Mouse (Mus musculus): ENCODE measurements around the gene Camta1. TPM values are rescaled to one million over a fixed set of nuclear protein-coding genes. Genes with fewer than 3 reads are reported as not detected.
"Not testable (repeated sequence)": the region's sequence is repeated elsewhere in the genome, so short reads cannot be mapped to it uniquely, and the experiment has no call there.

Camta1 gene
- polyA plus RNA-seq, 3 experiments from 2014 or later: 39.6 to 58.9 (median 48.7) TPM

DNA sequence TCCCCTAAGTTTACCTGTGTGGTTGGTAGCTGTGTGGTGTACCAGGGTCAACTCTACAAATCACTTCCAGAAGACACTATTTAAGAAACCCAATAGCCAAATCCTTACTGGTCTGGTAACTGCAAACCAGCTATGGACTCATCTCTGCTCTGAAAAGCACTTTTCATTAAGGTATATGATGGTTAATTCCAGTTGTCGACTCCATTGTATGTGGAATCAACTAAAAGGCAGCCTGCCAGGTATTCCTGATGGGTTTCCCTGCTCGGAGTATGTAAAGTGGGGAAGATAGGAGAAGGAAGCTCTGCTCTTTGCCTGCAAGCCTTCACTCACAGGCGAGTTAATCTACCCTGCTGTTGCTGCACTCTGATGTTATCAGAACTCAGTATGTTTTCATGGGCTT lies 815.2 kb downstream of the Camta1 start:
- no peak for ATAC-seq

DNA sequence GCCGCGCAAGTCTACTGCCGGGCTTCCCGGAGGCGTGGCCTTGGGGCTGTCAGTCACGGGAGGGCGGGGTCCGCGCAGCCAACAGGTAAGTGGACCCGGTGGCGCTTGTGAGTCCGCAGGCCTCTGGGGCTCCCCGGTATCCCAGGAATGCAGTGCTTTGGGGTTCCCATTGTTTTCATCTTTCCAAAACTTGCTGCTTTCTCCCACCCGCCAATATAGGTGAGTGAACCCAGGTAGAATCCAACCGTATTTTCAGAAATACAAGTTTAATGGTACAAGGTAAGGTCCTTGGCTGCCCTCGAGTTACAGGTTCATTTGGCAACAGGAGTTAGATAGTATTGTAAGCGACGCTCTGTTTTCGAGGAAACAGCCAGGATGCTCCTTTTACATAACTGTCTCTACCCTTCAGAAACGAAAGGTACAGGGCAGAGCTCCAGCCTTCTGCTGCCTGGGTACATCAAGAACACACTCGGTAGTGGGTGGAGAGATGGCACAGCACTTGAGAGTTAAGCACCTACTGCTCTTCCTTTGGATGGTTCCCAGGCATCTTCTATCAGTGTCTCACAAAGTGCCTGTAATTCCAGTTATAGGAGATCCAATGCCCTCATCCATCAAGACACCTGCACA lies 816.6 kb downstream of the Camta1 start:
- ATAC-seq: peak; percentile 81

DNA sequence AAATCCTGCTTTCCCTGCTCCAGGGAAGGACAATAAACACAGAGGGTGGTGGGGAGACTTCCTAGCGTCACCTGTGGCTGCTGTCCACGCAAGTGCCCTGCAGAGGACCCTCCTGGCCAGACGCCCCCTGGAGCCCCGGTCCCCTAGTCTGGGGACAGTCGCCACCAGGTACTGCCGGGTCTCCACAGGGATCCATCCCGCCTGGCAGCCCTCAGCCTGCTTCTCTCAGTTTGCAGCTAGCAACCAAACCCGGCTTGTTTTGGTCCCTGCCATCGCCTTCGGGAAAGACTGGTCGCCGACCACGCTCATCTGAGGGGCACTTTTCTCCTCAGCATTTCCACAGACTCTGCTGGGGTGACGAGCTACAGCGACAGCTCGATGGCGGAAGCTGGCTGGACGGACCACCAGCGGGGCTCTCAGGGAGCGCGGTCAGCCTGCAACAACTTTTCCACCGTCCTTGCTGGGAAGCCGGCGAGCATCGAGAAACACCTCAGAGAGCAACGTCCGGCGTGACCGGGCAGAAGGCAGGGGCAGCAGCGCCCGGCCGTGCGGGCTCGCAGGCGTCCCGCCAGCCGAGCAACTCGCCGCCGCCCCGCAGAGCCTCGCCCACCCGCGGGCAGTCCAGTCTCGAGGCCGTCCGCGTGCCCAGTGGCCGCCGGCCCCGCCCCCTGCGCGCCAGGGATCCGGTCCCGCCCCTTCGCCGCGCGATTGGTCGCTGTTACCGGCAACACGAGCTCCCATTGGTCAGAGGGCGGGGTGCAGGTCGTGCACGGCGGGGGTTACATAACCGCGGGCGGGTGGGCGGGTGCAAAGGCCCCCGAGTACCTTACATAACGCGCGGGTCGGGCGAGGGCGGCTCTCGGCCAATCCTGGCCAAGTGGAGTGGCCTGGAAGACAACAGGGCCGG lies 817.4 kb downstream of the Camta1 start, which contains the start of gene Per3:
TSS of gene Per3 (minus strand) at position 629 of the 907 bp plus-strand sequence.
- peak; percentile 82 for ATAC-seq

DNA sequence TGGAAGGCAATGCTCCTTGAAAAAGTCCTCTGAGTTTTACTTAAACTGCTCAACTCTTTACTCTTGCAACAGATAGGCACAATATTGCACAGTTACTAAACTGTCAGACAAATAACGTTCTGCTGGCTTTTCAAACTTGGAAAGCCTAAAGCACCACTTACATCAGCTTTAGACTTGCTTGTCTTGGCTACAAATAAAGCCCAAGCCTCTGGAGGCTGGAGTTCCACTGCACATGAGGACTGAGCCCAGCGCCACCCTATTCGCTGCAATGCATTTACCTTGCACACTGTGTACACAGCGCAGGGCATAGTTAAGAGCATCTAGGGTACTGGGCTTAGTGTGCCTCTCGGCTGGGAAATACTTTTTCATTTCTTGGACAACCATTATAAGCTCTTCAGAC lies 818.4 kb downstream of the Camta1 start:
- no peak for ATAC-seq

DNA sequence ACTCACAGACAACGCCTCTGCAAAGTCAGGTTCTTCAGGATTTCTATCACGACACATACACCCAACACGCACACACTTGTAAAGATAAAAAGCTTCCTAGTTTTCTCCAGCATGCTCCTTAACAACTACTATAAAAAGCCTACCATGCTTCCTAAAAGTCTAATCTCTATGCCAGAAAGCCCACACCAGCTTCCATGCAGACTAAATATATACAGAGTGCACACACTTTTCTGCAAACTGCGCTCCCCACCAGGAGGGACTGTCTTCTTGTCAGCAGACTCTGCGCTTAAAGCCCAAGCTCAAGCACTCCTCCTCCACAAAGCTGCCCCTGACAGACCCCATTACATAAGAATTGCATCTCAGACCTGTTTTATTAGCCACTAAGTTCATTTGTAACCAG lies 820.2 kb downstream of the Camta1 start:
- ATAC-seq: no peak

DNA sequence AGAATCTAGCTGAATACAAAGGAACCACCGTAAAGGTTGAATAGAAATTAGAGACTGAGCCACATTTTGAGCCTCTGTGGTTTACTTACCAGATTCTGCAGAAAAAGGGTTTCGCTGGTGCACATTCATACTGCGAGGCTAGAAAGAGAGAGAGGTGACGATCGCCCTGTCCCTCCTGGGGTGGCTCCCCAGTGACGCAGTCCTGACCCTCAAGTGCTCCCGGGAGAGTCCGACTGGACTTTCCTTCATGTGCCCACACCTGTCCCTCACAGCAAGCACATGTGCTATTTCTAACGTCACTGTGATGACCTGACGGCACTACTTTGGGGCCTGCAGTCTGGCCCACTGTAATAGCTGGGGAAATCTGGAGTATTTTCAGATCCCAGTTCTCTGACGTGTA lies 823.9 kb downstream of the Camta1 start:
- no peak for ATAC-seq

DNA sequence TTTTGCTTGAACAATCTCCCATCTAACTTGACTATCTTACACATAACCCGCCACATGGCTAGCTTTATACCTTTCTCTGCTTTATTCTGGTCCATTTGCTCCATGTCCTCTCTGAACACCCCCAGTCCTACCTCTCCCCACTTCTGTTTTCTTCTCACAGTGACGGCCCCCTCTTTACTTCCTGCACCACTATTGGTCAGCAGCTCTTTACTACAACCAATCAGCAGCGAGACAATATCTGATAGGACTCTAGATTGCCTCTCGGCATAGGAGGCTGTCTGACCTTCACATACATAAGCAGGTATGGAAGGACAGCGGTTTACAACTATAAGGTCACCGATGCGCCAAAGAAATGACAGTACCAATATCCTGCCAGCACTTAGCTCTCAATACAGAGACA lies 825.2 kb downstream of the Camta1 start:
- no peak for ATAC-seq

DNA sequence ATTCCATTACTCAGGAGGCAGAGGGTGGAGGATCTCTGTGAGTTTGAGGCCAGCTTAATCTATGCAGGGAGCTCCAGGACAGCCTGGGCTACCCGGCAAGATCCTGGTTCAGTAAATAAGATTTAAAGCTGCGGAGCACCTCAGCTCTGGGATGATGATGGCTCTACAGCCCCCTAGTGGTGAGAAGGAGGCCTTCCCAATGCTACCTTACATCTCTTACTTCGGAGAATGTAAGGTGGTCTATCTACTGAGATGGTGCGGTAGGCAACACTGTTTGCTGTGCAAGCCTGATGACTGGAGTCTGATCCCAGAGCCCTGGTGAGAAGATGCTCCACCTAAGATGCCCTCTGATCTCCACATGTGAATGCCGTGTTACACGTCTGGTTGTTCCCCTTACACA lies 834.7 kb downstream of the Camta1 start:
- ATAC-seq: no peak

DNA sequence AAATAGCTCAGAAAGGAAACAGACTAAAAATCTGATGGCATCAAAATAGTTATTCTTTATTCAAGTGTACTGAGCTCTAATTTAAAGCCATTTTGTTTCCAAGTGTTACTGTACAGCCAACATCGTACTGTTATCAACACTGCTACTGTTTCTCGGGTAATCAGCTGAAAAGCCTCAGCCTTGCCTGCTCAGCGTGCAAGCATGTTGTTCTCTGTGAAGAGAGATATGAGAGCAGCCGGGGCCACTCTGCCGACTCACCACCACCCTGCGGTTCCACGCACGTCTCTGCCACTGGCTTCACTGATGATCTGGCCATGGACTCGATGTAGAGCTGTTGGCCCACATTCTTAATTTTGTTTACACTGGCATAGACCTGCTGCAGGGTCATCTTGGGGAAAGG lies 837.5 kb downstream of the Camta1 start:
- ATAC-seq: no peak

DNA sequence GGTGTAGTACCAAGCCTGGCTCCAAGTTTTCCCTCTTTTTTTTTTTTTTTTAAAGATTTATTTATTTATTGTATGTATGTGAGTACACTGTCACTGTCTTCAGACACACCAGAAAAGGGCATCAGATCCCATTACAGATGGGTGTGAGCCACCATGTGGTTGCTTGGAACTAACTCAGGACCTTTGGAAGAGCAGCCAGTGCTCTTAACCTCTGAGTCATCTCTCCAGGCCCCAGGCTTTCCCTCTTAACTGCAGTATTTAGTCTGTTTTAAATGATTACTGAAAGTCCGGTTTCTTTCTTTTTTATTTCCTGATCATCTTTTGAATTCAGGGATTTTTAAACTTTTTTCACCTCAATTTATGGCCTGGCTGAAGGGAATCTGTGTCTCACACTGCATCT lies 844.3 kb downstream of the Camta1 start:
- ATAC-seq: not testable (repeated sequence)

DNA sequence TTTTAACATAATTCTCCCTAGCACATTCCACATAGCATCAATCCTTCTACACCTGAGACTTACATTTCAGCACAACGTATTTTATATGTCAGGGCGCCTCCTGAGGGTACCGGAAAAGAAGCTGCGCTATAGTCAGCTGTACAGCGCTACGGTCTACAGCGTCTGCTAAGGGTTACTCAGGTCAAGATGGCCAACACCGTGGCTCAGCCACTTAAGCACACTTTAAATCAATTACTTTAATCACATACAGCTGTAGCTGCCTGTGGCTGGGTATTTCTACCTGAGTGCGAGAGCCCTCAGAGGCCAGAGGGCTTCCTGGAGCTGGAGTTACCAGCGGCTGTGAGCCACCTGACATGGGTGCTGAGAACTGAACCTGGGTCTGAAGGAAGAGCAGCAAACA lies 845.7 kb downstream of the Camta1 start:
- no peak for ATAC-seq

DNA sequence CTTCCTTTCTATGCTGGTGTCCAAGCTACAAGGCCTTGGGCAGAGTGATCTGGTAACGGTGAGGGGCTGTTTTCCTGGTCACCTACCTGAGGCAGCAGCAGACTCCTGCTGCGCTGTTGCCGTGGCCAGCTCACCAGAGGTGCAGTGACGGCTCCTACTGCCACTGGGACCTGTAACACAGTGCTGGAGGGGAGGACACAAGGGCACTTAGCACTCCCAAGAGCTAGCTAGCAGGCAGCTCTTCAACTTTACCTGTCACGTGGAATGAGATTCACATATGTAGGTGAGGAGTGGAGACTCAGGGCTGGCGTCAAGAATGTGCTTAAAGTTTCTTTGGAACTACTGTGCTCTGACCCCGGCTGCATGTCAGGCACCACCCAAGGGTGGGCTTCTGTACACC lies 851.4 kb downstream of the Camta1 start:
- ATAC-seq: no peak

DNA sequence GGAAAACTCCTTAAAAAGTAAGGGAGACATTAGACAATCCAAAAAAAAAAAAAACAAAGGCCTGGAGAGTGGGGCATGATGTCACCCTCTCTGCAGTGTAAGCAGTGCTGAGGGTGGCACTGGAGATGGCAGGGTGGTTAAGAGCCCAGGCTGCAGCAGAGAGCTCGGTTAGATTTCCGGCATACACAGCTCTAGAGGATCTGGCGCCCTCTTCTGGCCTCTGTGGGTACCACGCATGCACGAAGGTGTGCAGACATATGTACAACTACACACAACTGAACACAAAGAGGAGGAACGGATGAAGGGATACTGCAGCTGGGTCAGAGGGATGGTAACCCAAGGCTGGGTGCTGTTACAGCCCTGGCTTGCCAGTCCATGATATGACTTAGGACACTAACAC lies 854.7 kb downstream of the Camta1 start:
- ATAC-seq: no peak

DNA sequence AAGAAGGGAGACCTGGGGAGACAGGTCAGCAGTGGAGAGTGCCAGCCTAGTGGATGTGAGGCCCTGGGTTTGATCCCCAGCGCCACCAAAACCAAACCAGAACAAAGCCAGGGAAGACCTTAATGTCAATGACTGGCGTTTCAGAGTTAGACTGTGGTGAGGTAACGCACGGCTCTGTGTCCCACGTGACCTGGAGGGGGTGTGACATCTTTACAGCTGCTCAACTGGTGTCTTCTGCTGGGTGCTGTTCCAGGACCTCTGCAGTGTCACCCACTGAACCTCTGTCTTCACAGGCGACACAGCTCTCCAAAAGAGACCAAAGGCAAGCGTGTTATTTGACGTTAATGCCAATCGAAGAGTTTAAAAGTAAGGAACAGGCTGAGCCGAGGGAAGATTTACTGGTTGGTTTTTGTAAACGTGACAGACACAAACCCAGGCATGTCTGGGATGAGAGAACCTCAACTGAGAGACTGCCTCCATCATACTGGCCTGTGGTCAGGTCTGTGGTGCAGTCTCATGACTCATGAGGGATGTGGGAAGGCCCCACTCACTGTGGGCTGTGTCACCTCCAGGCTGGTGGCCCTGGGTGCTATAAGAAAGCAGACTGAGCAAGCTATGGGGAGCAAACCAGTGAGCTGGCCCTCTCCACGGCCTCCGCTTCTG lies 855.9 kb downstream of the Camta1 start:
- peak; percentile 46 for ATAC-seq

DNA sequence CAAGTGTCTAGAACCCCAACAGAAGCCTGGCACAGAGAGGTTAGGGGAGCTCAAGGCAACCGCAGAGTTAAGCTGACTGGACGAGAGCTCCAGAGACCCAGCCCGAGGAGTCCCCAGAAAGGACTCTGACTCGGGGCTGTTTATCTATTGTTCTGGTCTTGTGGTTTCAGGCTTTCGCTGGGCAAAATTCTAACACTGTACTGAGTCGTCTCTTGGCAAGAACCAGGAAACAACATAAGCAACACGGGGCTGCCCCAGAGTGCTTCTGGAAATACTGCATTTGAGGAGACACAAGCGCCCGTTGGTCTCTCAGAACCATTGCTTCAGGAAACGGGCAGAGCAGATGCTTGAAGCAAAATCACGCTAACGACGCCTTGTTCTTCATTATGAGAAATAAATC lies 860.3 kb downstream of the Camta1 start:
- no peak for ATAC-seq

DNA sequence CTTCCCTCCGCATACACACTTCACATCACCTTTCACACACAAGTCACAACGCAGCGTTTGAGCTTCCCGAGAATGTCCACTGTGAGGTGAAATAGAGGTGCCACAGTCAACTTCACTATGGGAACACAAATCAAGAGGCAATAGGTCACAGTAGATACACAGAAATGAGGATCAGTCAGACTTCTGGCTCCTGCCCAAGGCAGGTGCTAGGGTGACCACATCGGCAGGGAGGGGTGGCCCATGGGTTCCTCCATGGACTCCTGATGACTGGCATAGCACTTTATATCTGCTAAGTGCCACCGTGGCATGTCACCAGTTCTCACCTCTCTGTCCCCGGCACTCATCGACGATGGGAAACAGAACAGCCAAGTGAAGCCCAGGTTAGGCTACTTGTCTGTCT lies 863.0 kb downstream of the Camta1 start:
- ATAC-seq: no peak

DNA sequence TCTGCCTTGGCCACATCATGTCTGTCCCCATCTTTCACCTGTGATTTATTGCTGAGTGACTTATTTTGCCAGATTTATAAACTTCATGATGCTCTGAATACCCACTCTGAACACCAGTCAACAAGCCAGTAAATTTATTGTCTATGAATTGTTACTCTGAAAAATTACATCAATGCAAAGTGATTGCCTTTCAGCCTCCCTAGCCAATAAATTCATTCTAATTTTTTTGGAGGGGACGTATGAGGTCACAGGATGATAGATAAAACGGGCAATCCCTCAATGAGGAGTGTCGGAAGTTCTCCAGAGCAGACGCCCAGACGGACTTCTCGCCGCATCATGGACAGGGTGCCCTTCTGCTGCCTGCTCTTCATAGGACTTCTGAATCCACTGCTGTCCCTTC lies 864.9 kb downstream of the Camta1 start, which contains the start of gene Uts2:
TSS of gene Uts2 (plus strand) at position 301 of the 400 bp plus-strand sequence.
- no peak for ATAC-seq

DNA sequence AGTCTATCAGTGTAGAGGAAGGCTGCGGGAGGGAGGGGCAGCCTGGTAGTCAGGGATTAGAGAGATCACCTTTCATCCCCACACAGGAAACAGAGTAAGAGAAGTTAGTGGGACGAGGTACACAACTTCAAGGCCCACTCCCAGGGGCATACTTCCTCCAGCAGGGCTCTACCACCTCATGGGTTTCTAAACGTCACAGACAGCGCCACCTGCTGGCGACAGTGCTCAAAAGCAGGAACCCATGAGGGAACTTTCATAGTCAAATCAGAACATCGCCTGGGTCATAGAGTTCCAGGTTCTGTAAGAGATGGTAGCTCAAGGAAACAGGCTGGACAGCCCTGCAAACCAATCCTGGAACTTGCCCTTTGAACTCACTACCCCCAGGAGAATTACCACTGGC lies 871.5 kb downstream of the Camta1 start:
- ATAC-seq: no peak

DNA sequence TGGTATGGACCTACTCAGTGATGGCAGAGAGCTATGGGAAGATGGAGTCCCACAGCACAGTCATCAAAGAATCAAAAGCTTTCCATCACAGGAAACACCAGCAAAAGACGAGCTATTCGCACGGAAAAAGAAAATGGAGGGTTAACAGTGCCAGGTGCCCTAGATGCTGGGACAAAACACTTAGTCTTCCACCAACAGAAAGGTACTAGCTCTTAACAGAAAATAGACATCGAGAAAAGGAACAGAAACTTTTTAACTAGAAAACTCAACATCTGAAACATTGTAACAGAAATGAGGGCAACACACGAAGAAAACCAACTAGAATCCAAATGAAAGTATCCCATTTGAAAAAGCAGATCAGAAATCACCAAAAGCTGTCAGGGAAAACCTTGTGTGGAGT lies 881.5 kb downstream of the Camta1 start:
- no peak for ATAC-seq

DNA sequence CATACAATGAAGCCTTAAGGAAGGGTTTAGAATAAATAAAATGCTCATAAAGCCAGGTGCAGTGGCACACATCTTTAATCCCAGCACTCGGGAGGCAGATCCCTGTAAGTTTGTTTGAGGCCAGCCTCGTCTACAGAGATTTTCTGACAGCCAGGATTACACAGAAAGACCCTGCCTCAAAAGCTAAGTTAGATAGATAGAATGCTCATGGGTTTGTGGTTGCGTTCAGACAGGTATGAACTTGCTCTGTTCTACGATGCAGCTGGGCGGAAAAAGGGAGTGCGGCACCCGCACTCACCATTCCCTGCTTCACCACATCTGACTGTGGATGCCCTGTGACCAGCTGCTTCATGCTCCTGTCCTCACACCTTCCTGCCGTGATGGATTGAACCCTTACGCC lies 882.2 kb downstream of the Camta1 start:
- no peak for ATAC-seq

DNA sequence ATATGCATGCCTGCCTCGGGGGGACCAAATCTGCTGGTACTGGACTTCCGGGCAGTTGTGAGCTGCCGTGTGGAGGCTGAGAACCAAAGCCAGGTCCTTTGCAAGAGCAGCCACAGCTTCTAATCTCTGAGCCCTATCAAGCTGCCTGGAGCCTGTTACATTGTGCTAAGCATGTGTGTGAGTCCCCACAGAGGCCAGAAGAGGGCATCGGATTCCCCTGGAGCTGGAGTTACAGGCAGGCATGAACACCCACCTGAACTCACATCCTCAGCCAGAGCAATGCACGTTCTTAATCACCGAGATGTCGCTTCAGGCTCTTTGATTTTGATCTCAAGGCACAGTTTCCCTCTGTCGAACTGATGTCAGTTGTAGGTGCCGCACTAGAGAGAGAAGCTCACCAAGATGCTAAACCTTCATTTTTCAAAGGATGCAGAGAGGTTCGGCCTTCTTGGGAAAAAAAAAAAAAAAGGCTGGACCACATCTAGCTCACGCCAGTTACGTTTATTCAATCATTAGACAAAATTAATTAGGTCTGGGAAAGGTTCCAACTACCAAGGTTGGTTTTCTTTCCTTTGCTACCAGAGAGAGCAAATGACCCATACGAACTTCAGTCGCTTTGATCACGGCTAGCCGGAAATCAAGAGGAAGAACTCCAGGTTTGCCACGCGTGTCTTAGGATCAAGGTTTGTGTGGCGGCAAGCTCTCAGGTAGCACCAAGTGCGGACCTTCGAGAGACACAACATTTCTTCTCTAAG lies 883.3 kb downstream of the Camta1 start:
- ATAC-seq: no peak

DNA sequence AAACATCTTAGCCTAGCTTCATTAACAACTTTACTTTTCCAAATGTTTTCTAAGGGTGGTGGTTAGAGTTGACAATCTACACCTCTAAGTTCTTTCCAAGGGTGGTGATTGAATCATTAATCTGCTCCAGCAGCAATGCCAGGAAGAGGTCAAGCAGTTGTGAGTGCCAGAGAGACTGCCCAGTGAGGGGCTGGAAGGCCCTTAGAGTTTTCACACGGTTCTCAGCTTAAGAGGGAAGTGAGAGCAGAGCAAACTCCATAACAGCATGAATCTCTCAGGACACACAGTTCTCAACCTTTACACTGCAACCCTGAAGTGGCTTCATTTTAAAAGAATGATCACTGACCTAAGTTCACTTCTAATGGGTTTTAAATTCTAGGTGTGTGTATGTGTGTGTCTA lies 886.5 kb downstream of the Camta1 start:
- no peak for ATAC-seq

DNA sequence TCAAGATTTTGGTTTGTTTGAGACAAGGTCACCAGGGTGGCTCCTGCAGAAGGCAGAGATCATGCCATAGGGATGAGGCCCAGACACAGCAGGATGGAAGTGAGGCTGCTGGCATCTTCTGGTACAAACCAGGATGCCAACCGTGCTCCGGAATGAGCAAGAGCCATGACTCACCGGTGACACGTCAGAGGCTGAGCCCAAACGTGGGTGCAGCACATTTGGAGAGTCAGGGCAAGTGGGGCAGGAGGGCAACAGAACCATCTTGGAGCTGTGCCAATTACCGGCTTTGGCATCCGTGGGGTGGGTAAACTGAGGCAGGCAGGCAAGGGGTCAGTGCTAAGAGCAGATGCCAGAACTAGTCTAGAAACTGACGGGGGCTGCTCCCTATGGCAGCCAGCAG lies 888.4 kb downstream of the Camta1 start:
- ATAC-seq: no peak

All from inflammation-experienced regulatory T-cells, adult 6 months (primary cell).